Mouse (Mus musculus) ES-E14 (cell line): Measurements from ENCODE around the gene Heatr5b.

Experiments
- CHD2 ChIP-seq: IDR thresholded peaks from 2 replicates; pipeline ENCODE4 v1.6.1; 2014; ENCODE audit warnings: mild to moderate bottlenecking, low read depth, low read length, inconsistent platforms
- HCFC1 ChIP-seq: IDR thresholded peaks from 2 replicates; pipeline ENCODE4 v1.6.1; 2012; ENCODE audit warnings: low read length, inconsistent platforms, borderline replicate concordance; ENCODE audit not compliant: insufficient read depth
- MAFK ChIP-seq: IDR thresholded peaks from 2 replicates; pipeline ENCODE4 v1.6.1; 2014; ENCODE audit warnings: mild to moderate bottlenecking, low read depth, low read length, inconsistent platforms; ENCODE audit not compliant: insufficient read depth
- ZC3H11A ChIP-seq: IDR thresholded peaks from 2 replicates; pipeline ENCODE4 v1.6.1; 2012; ENCODE audit warnings: low read depth, mild to moderate bottlenecking, inconsistent platforms, low read length, borderline replicate concordance
- ZNF384 ChIP-seq: IDR thresholded peaks from 2 replicates; pipeline ENCODE4 v1.6.1; 2012; ENCODE audit warnings: low read depth, low read length, inconsistent platforms

DNA sequence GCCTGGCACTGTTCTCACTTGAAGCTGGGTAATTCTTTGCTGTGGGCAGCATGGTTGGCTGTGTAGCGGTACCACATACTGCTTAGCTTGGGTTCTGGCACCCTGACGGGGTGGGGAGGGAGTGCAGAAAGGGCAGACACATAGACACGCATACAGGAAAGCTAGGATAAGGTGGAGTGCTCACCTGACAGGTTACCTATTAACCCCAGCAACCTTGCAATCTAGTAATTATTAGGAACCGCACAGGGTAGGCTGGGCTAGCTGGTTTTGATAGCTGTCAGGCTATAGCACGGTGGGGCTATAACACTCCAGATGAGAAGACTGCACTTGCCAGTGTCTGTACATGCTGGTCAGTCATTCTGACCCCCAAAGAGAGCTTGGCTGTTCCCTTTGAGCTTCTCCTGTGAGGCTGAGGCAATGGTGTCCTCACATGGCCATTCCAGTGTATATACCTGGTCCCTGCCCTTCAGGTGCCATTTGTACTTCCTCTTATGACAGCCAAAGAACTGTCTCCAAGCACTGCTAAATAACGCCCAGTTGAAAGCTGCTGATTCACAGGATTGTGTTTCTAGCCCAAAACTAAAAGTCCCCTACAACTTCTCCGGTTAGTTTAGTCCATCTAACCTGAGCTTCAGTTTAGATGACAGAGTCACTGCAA lies 7.2 kb upstream of the Heatr5b start:
- TF ChIP-seq MAFK (no peak), CHD2 (no peak), ZNF384 (no peak), HCFC1 (no peak), ZC3H11A (no peak)
